Mouse (Mus musculus): ENCODE measurements around the gene Gsta4.
"Not testable (repeated sequence)": the region's sequence is repeated elsewhere in the genome, so short reads cannot be mapped to it uniquely, and the experiment has no call there.

- not testable (repeated sequence) for TF ChIP-seq CTCF (IDR thresholded peaks at IDR 0.05; ENCODE audit: low read depth, low read length); POLR2A (IDR thresholded peaks at IDR 0.05; ENCODE audit: insufficient read depth, low read length); EP300 (IDR thresholded peaks at IDR 0.05; ENCODE audit: insufficient read depth, low read depth, low read length)
Observed at GRCm38 (mm10) chr9:78255683-78256470, 73.3 kb downstream of the Gsta4 start.
